Mouse (Mus musculus) embryonic facial prominence, embryonic 12.5 days (tissue): ENCODE measurements at regions not wholly inside any gene's neighbourhood (a gene's known extent, or its start where the extent isn't known, plus 50 kb on each side); places are given as distances from the start of the nearest gene placed in this dataset.
A peak's percentile ranks its signal among the peaks of the same experiment; 100 is the strongest.

Source experiments
- ATAC-seq: fragments of 200-750 bp; cut with Nextera tagmentation; 2 replicates; pipeline ENCODE4 v1.8.0; 2017; ENCODE audit not compliant: insufficient number of reproducible peaks, insufficient read depth, low FRiP score, low TSS enrichment
- H3K27ac ChIP-seq: fragments of 300-500 bp; sonication (generic); 2 replicates; pipeline ENCODE4 v1.5.1; 2016; ENCODE audit warnings: mild to moderate bottlenecking
- H3K27me3 ChIP-seq: fragments of 300-500 bp; sonication (generic); 2 replicates; pipeline ENCODE4 v1.6.1; 2016; ENCODE audit warnings: mild to moderate bottlenecking, moderate library complexity
- H3K36me3 ChIP-seq: fragments of 300-500 bp; sonication (generic); 2 replicates; pipeline ENCODE4 v1.6.1; 2016; ENCODE audit warnings: mild to moderate bottlenecking
- H3K4me1 ChIP-seq: fragments of 300-500 bp; sonication (generic); 2 replicates; pipeline ENCODE4 v1.6.1; 2016
- H3K4me2 ChIP-seq: fragments of 300-500 bp; sonication (generic); replicated peaks from 2 replicates; pipeline ENCODE4 v1.6.1; 2016; ENCODE audit warnings: mild to moderate bottlenecking, moderate library complexity
- H3K4me3 ChIP-seq: fragments of 300-500 bp; sonication (generic); 2 replicates; pipeline ENCODE4 v1.5.1; 2016; ENCODE audit warnings: mild to moderate bottlenecking
- H3K9ac ChIP-seq: fragments of 300-500 bp; sonication (generic); 2 replicates; pipeline ENCODE4 v1.6.1; 2016; ENCODE audit warnings: mild to moderate bottlenecking, moderate library complexity
- H3K9me3 ChIP-seq: fragments of 300-500 bp; sonication (generic); 2 replicates; pipeline ENCODE4 v1.6.1; 2016; ENCODE audit warnings: mild to moderate bottlenecking, moderate library complexity
- WGBS: fragments of 180-500 bp; shearing (Covaris S2); methylation state at CpG from one replicate; pipeline ENCODE4 v1.1.7; 2016; 5-methylcytosine and 5-hydroxymethylcytosine counted together

- Histone ChIP-seq H3K9me3 (no peaks in the 10 kb centered on the region), H3K27ac (no peak overlapping the region), H3K27me3 (no peaks in the 10 kb centered on the region), H3K4me1 (peaks cover 2% of the 10 kb centered on the region; the same call in 1 of the 2 replicates), H3K4me2 (no peak overlapping the region), H3K4me3 (no peak overlapping the region), H3K36me3 (no peaks in the 10 kb centered on the region), H3K9ac (no peak overlapping the region)
- no peak for ATAC-seq
Observed at GRCm38 (mm10) chr3:37943661-37944060, 219.4 kb upstream of the Gm5148 start.

- Histone ChIP-seq H3K9me3 (no peaks in the 10 kb centered on the region), H3K9ac (no peak overlapping the region), H3K27me3 (no peaks in the 10 kb centered on the region), H3K36me3 (no peaks in the 10 kb centered on the region), H3K4me3 (no peak overlapping the region), H3K4me2 (no peak overlapping the region), H3K4me1 (peaks cover 33% of the 10 kb centered on the region), H3K27ac (no peak overlapping the region)
- WGBS: 91% methylated on average over 3 of the region's 3 CpGs
- no peak for ATAC-seq
Observed at GRCm38 (mm10) chr3:37940016-37940415, 215.7 kb upstream of the Gm5148 start.

DNA sequence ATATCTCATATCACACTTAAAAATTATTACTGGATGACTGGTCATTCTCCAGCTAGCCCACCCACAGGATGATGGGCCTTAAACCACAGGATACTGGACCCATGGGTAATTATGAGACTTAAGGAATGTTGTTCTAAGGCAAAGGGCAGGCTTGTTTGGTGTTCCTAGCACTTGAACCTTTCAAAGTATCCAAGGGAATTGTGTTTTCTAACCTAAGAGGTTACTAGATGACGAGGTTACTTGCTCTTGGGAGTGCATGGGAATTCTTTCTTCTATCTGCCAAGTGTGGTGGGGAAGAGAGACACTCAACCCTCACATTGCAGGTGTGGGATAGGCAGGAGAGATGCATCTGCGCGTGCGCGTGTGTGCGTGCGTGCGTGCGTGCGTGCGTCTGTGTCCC lies 214.6 kb upstream of the Gm5148 start:
- Histone ChIP-seq H3K9me3 (no peaks in the 10 kb centered on the region), H3K4me3 (no peak overlapping the region), H3K36me3 (no peaks in the 10 kb centered on the region), H3K27ac (no peak overlapping the region), H3K4me1 (peaks cover 33% of the 10 kb centered on the region), H3K27me3 (no peaks in the 10 kb centered on the region), H3K4me2 (no peak overlapping the region), H3K9ac (no peak overlapping the region)
- 94% methylated on average over 11 of the region's 11 CpGs for WGBS
- no peak for ATAC-seq

GRCm38 (mm10) chr3:37938284-37938596 lies 213.9 kb upstream of the Gm5148 start:
- Histone ChIP-seq H3K9me3 (no peaks in the 10 kb centered on the region), H3K27me3 (no peaks in the 10 kb centered on the region), H3K4me2 (no peak overlapping the region), H3K9ac (no peak overlapping the region), H3K27ac (0 out of 2 replicates have a peak overlapping the region, but pooled peaks have one; percentile 6), H3K4me3 (no peak overlapping the region), H3K36me3 (no peaks in the 10 kb centered on the region), H3K4me1 (peaks cover 33% of the 10 kb centered on the region)
- WGBS: 37% methylated on average over 3 of the region's 3 CpGs
- no peak for ATAC-seq

GRCm38 (mm10) chr3:37937381-37938283 lies 213.3 kb upstream of the Gm5148 start:
- peaks cover 33% of the 10 kb centered on the region for H3K4me1 ChIP-seq
- no peak overlapping the region for H3K4me3 ChIP-seq
- H3K27ac ChIP-seq: no peak overlapping the region
- H3K9me3 ChIP-seq: no peaks in the 10 kb centered on the region
- H3K4me2 ChIP-seq: no peak overlapping the region
- ATAC-seq: no peak
- H3K9ac ChIP-seq: no peak overlapping the region
- no peaks in the 10 kb centered on the region for H3K36me3 ChIP-seq
- 26% methylated on average over 11 of the region's 11 CpGs for WGBS
- no peaks in the 10 kb centered on the region for H3K27me3 ChIP-seq

GRCm38 (mm10) chr3:37936251-37936931 lies 212.1 kb upstream of the Gm5148 start:
- ATAC-seq: no peak
- H3K9me3 ChIP-seq: no peaks in the 10 kb centered on the region
- WGBS: 65% methylated on average over 12 of the region's 12 CpGs
- no peak overlapping the region for H3K4me3 ChIP-seq
- H3K27me3 ChIP-seq: no peaks in the 10 kb centered on the region
- H3K36me3 ChIP-seq: no peaks in the 10 kb centered on the region
- H3K9ac ChIP-seq: no peak overlapping the region
- H3K4me1 ChIP-seq: peaks cover 33% of the 10 kb centered on the region
- H3K4me2 ChIP-seq: 0 out of 2 replicates have a peak overlapping the region, but pooled peaks have one; percentile 1
- H3K27ac ChIP-seq: peak overlapping the region; percentile 69; the same call in 1 of the 2 replicates

- peaks cover 33% of the 10 kb centered on the region for H3K4me1 ChIP-seq
- 0 out of 2 replicates have a peak overlapping the region, but pooled peaks have one; percentile 3 for H3K4me2 ChIP-seq
- WGBS: 17% methylated on average over 10 of the region's 10 CpGs
- H3K27ac ChIP-seq: peak overlapping the region; percentile 72; the same call in 1 of the 2 replicates
- peak; percentile 30; the same call in 1 of the 2 replicates for ATAC-seq
- H3K9me3 ChIP-seq: no peaks in the 10 kb centered on the region
- H3K4me3 ChIP-seq: no peak overlapping the region
- no peaks in the 10 kb centered on the region for H3K27me3 ChIP-seq
- H3K9ac ChIP-seq: no peak overlapping the region
- H3K36me3 ChIP-seq: no peaks in the 10 kb centered on the region
Observed at GRCm38 (mm10) chr3:37934905-37935708, 210.8 kb upstream of the Gm5148 start.

DNA sequence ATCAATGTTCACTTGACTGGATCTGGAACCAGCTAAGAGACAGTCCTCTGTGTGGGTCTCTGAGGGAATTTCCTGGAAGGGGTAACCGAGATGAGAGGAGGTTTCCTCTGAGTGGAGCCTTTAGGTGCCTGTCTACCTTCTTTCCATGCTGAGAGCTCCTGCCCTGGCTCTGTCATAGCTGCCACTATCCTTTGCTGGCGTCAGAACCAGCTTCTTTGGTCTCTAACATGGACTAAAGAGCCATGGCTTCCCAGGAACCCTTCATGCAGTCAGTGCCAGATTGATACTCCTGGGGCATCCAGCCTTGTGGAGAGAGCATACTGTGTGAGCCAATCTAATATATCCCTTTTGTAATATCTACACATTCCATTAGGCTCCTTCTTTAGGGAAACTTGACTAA lies 209.9 kb upstream of the Gm5148 start:
- no peak overlapping the region for H3K4me2 ChIP-seq
- H3K27ac ChIP-seq: no peak overlapping the region
- no peaks in the 10 kb centered on the region for H3K9me3 ChIP-seq
- no peak overlapping the region for H3K9ac ChIP-seq
- H3K4me3 ChIP-seq: no peak overlapping the region
- ATAC-seq: no peak
- H3K27me3 ChIP-seq: no peaks in the 10 kb centered on the region
- 72% methylated on average over 2 of the region's 2 CpGs for WGBS
- no peaks in the 10 kb centered on the region for H3K36me3 ChIP-seq
- H3K4me1 ChIP-seq: peaks cover 33% of the 10 kb centered on the region

- Histone ChIP-seq H3K4me3 (no peak overlapping the region), H3K4me2 (no peak overlapping the region), H3K4me1 (no peaks in the 10 kb centered on the region), H3K27me3 (no peaks in the 10 kb centered on the region), H3K27ac (no peak overlapping the region), H3K9me3 (no peaks in the 10 kb centered on the region), H3K9ac (no peak overlapping the region), H3K36me3 (no peaks in the 10 kb centered on the region)
- WGBS: 76% methylated on average over 6 of the region's 6 CpGs
- no peak for ATAC-seq
Observed at GRCm38 (mm10) chr3:37928731-37929130, 204.4 kb upstream of the Gm5148 start.

DNA sequence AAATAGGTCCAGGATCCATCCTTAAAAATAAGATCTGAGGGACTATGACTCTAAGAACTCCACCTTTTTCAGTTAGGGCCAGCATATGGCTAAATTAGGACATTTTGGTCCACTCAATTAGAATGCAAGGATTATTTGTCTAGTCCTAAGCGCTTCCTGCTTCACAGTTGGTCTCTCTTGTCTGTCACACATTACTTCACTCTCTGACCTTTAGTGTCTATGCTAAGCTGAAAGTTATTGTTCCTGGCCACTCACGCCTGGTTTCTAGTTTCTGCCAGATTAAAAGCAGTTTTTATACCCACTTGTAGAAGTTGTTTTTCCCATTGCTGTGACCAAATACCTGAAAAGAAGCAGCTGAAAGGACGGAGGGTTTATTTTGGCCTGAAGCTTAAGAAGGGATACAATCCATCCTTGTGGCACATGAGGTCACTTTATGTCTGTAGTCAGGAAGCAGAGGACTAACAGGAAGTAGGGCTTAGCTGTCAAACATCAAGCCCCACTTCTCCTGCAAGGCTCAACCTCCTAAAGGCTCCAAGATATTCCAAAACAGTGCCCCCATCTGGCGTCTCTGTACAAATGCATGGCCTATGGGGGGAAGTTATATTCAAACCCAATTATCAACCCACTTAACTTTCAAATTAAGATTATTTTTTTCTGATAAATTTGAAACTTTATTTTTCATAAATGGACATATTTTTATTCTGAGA lies 195.3 kb upstream of the Gm5148 start:
- H3K4me3 ChIP-seq: no peak overlapping the region
- no peaks in the 10 kb centered on the region for H3K9me3 ChIP-seq
- ATAC-seq: no peak
- no peaks in the 10 kb centered on the region for H3K27me3 ChIP-seq
- H3K36me3 ChIP-seq: no peaks in the 10 kb centered on the region
- H3K9ac ChIP-seq: no peak overlapping the region
- no peak overlapping the region for H3K27ac ChIP-seq
- H3K4me2 ChIP-seq: no peak overlapping the region
- WGBS: 57% methylated on average over 4 of the region's 4 CpGs
- peaks cover 6% of the 10 kb centered on the region; the same call in 1 of the 2 replicates for H3K4me1 ChIP-seq
